In the genomic region with DNA sequence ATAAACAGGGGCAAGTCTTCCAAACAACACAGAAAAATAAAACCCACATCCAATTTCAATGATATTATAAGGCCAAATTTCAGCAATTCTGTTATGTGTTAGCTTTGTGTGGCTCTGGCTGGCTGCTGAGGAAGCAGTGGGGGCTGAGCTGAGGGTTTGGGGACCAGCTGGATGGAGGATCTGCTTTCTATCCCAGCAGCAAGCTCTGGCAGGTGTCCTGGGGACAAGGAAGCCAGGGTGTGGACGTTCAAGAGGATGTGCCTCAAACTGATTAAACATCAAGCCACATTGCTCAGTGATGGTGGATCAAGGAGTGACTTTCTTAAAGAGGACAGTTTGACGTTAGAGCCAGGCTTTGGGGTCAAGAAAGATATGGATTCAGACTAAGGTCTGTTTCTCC, we compare ENCODE assay signal across 23 mouse cellular contexts.
"Had no signal": no experiment of that assay in that cellular context is flagged by ENCODE, and none has a peak within 500 bp of the region (broad histone marks: within the 10 kb centered on the region; RNA-seq: fewer than 3 reads in every experiment).

No protein-coding gene starts in this region.

- H3K4me2 ChIP-seq: limb, embryonic 12.5 days; limb, embryonic 15.5 days; liver, embryonic 11.5 days; lung, embryonic 14.5 days; midbrain, embryonic 13.5 days; neural tube, embryonic 13.5 days; stomach, embryonic 15.5 days had no signal

- H3K27ac ChIP-seq: kidney, postnatal 0 days; limb, embryonic 12.5 days; limb, embryonic 15.5 days; liver, embryonic 14.5 days; midbrain, embryonic 10.5 days; midbrain, embryonic 13.5 days; neural tube, embryonic 13.5 days; stomach, embryonic 15.5 days had no signal

- H3K9me3 ChIP-seq: limb, embryonic 12.5 days; limb, embryonic 15.5 days; megakaryocyte, embryonic 14.5 days; midbrain, embryonic 10.5 days; midbrain, embryonic 13.5 days; neural tube, embryonic 13.5 days; stomach, embryonic 15.5 days had no signal

- H3K27me3 ChIP-seq: limb, embryonic 12.5 days; limb, embryonic 15.5 days; midbrain, embryonic 13.5 days; neural tube, embryonic 13.5 days; stomach, embryonic 15.5 days had no signal

- H3K4me1 ChIP-seq: limb, embryonic 12.5 days; limb, embryonic 15.5 days; megakaryocyte, embryonic 14.5 days; midbrain, embryonic 13.5 days; neural tube, embryonic 13.5 days; stomach, embryonic 15.5 days had no signal

- H3K36me3 ChIP-seq: limb, embryonic 12.5 days; limb, embryonic 15.5 days; midbrain, embryonic 10.5 days; midbrain, embryonic 13.5 days; neural tube, embryonic 13.5 days; stomach, embryonic 15.5 days had no signal

- H3K4me3 ChIP-seq: limb, embryonic 12.5 days; limb, embryonic 15.5 days; megakaryocyte, embryonic 14.5 days; midbrain, embryonic 10.5 days; midbrain, embryonic 13.5 days; myocyte; neural tube, embryonic 13.5 days; stomach, embryonic 15.5 days had no signal

- H3K9ac ChIP-seq: limb, embryonic 12.5 days; limb, embryonic 15.5 days; liver, embryonic 14.5 days; liver, postnatal 0 days; lung, embryonic 14.5 days; midbrain, embryonic 13.5 days; neural tube, embryonic 13.5 days; stomach, embryonic 15.5 days had no signal

- ATAC-seq: intestine, embryonic 16.5 days; liver, postnatal 0 days; midbrain, embryonic 13.5 days; midbrain, embryonic 16.5 days had no signal

- DNase-seq: kidney, adult 2 months; kidney, postnatal 25 days; left cerebral cortex, postnatal 4 days; liver, postnatal 0 days; lung, embryonic 14.5 days; lung, postnatal 10 days; retina, postnatal 1 day; right cerebral cortex, postnatal 25 days; spleen, adult 18-20 months; thymus, postnatal 25 days had no signal
